Mouse (Mus musculus) central nervous system, embryonic 18 days (tissue): ENCODE measurements around the gene Tmem266. TPM values are rescaled to one million over a fixed set of nuclear protein-coding genes. Genes with fewer than 3 reads are reported as not detected.

Experiments
- polyA plus RNA-seq: library from polyadenylated mRNA; depleted of rRNA; stranded (reverse); fragments of >200 nt; gene quantifications from 2 replicates; pipeline ENCODE4 v1.2.3, GENCODE M21; 2012; rRNA removed

Gene Tmem266
- 5.7 and 6.6 TPM in 2 replicates for polyA plus RNA-seq

DNA sequence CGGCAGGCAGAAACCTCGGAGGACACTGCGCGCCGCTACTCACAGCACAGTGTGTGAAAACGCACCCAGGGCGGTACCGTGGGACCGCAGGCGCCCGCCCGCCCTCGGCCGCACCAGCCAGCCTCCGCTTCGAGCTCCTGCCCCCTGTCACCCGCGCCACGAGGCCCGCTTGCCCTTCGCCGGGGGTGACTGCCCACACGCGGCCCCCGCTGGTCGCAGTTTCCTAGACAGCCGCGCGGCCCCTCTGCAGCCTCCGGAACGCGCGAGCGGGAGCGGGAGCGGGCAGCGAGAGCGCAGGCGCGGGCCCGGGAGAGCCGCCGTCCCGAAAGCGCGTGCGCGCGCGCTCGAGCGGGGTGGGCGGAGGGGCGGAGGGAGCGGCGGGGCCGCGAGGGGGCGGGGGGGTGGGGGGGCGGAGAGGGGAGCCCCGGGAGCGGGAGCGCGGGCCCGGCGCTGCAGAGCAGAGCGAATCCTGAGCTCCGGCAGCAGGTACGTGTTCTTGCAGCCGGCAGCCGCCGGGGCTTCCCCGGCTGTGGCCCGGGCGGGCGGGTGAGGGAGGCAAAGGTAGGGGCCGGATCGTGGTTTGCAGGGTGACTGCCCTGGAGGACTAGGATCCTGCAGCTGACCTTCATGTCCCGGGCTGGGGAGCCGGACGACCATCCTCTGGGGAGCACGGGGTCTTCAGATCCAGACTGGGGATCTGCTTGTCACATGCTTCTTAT, at the start of gene Tmem266, which contains the start of gene Nrg4:
TSS of gene Tmem266 (plus strand) at position 399 of the 719 bp plus-strand sequence.
TSS of gene Nrg4 (minus strand) at position 330 of the 719 bp plus-strand sequence.

Other genes with a start within 250 kb of the Tmem266 start
- gene Ube2q2, start 178.1 kb upstream of the Tmem266 start, polyA plus RNA-seq, result 26.5 and 26.8 TPM in 2 replicates
- 41.7 and 42.5 TPM in 2 replicates for gene Fbxo22, start 118.0 kb upstream of the Tmem266 start, polyA plus RNA-seq
- 0.38 and 0.62 TPM in 2 replicates for gene Nrg4, start 69 bp upstream of the Tmem266 start, polyA plus RNA-seq
- gene Etfa, start 185.3 kb downstream of the Tmem266 start, polyA plus RNA-seq, result 41.1 and 47.2 TPM in 2 replicates
- 0.44 and 2.6 TPM in 2 replicates for gene Isl2, start 211.8 kb downstream of the Tmem266 start, polyA plus RNA-seq